Comparison of ENCODE assay signal across 30 mouse cellular contexts in the genomic region with DNA sequence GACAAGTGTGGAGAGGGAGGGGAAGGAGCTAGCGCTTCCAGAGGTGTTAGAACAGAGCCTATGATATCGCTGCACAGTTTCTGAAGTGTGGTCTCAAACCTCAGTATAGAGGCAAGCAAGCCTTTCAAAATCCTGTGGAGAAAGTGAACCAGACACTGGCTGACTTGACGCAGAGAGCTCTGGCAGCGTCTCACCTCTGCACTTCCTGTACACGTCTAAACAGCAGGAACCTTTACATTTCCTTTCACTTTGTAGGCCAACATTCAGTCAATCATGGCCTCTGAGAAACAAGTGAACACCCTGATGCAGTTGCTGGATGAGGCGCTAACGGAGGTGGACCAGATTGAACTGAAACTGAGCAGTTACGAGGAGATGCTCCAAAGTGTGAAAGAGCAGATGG. TPM values are rescaled to one million over a fixed set of nuclear protein-coding genes. Genes with fewer than 3 reads are reported as not detected.
DNase-seq lines count a peak whose midpoint lies in the region; ATAC-seq and TF ChIP-seq lines count a peak whose summit lies in the region.
"Had no signal": no experiment of that assay in that cellular context is flagged by ENCODE, and none has a peak within 500 bp of the region (broad histone marks: within the 10 kb centered on the region; RNA-seq: fewer than 3 reads in every experiment).

No protein-coding gene starts in this region.

- peak; percentile 13 for DNase-seq in thymus, postnatal 25 days
- no peak for DNase-seq in thymus, adult 2 months
- peak; percentile 27 for DNase-seq in naive thymus-derived CD4-positive, alpha-beta T cell, adult 2 months (ENCODE audit: low read depth)
- no peak for DNase-seq in forebrain, embryonic 10.5 days (ENCODE audit: extremely low spot score, low spot score)
- DNase-seq: adrenal gland, adult 2 months; adrenal gland, postnatal 14 days; B cell, adult 2 months; cerebellum, adult 11 months; cerebellum, adult 2 months; cerebellum, adult 9-11 months; cerebellum, postnatal 25 days; gastrocnemius, postnatal 25 days; heart, adult 18-20 months; heart, postnatal 10 days; heart, postnatal 36 days had no signal

- no peak overlapping the region for H3K27ac ChIP-seq in thymus, adult 2 months (ENCODE audit: control insufficient read depth, insufficient read depth, low read length)
- no peak overlapping the region for H3K27ac ChIP-seq in forebrain, embryonic 10.5 days
- H3K27ac ChIP-seq: embryonic facial prominence, embryonic 12.5 days; embryonic facial prominence, embryonic 15.5 days; forebrain, embryonic 12.5 days; forebrain, embryonic 15.5 days; heart, embryonic 15.5 days; hindbrain, embryonic 10.5 days; hindbrain, embryonic 13.5 days had no signal

- no peaks in the 10 kb centered on the region for H3K9me3 ChIP-seq in forebrain, embryonic 10.5 days
- H3K9me3 ChIP-seq: embryonic facial prominence, embryonic 12.5 days; embryonic facial prominence, embryonic 15.5 days; forebrain, embryonic 12.5 days; forebrain, embryonic 15.5 days; G1E; heart, embryonic 12.5 days; heart, embryonic 15.5 days; hindbrain, embryonic 10.5 days; hindbrain, embryonic 13.5 days had no signal

- H3K4me3 ChIP-seq in thymus, adult 2 months (ENCODE audit: control insufficient read depth, insufficient read depth, low read length): no peak overlapping the region
- no peak overlapping the region for H3K4me3 ChIP-seq in forebrain, embryonic 10.5 days
- H3K4me3 ChIP-seq: embryonic facial prominence, embryonic 12.5 days; embryonic facial prominence, embryonic 15.5 days; forebrain, embryonic 12.5 days; forebrain, embryonic 15.5 days; heart, embryonic 12.5 days; heart, embryonic 15.5 days; hindbrain, embryonic 10.5 days; hindbrain, embryonic 13.5 days had no signal

- peaks cover 45% of the 10 kb centered on the region for H3K36me3 ChIP-seq in thymus, adult 2 months (ENCODE audit: control insufficient read depth, insufficient read depth, low read length)
- H3K36me3 ChIP-seq in forebrain, embryonic 10.5 days (replicated peaks): peaks cover 65% of the 10 kb centered on the region

- peak; percentile 53 for ATAC-seq in CD4-positive, CD25-positive, alpha-beta regulatory T cell, adult 4 months
- ATAC-seq in inflammation-experienced regulatory T-cells, adult 6 months: no peak
- ATAC-seq: forebrain, embryonic 15.5 days; hindbrain, embryonic 16.5 days; Patski had no signal

- H3K4me1 ChIP-seq in thymus, adult 2 months (replicated peaks; ENCODE audit: control insufficient read depth, insufficient read depth, low read length): no peaks in the 10 kb centered on the region
- no peaks in the 10 kb centered on the region for H3K4me1 ChIP-seq in forebrain, embryonic 10.5 days
- H3K4me1 ChIP-seq: embryonic facial prominence, embryonic 12.5 days; embryonic facial prominence, embryonic 15.5 days; forebrain, embryonic 12.5 days; forebrain, embryonic 15.5 days; heart, embryonic 12.5 days; heart, embryonic 15.5 days; hindbrain, embryonic 10.5 days; hindbrain, embryonic 13.5 days had no signal

- no peaks in the 10 kb centered on the region for H3K27me3 ChIP-seq in thymus, adult 2 months (ENCODE audit: control insufficient read depth, insufficient read depth, low read length)
- H3K27me3 ChIP-seq in forebrain, embryonic 10.5 days (ENCODE audit: poor library complexity, severe bottlenecking): no peaks in the 10 kb centered on the region
- H3K27me3 ChIP-seq: CH12.LX; embryonic facial prominence, embryonic 12.5 days; embryonic facial prominence, embryonic 15.5 days; forebrain, embryonic 12.5 days; forebrain, embryonic 15.5 days; heart, embryonic 12.5 days; heart, embryonic 15.5 days; hindbrain, embryonic 13.5 days; Patski had no signal

- TF ChIP-seq CTCF in thymus, adult 2 months (IDR thresholded peaks at IDR 0.05; ENCODE audit: borderline replicate concordance, control insufficient read depth, extremely low read depth, insufficient read depth, low read length, poor library complexity): no peak

- WGBS in thymus, adult 2 months: 87% methylated on average over 8 of the region's 8 CpGs
- 94% methylated on average over 8 of the region's 8 CpGs for WGBS in forebrain, embryonic 10.5 days

- TF ChIP-seq POLR2A in thymus, adult 2 months (IDR thresholded peaks at IDR 0.05; ENCODE audit: control insufficient read depth, extremely low read depth, insufficient read depth, low read length, poor library complexity): no peak

RNA-seq across cellular contexts. Expression of a gene that starts 14.1 kb away (rescaled TPM):
- 21.4 and 27.2 TPM in 2 replicates for polyA plus RNA-seq in thymus, adult 2 months (2012; rRNA removed)
- 10 to 100 TPM; 51.5 to 88.9 TPM for polyA plus RNA-seq in CD4-positive, CD25-positive, alpha-beta regulatory T cell, adult 4 months (2017; shearing (Covaris generic))
- polyA plus RNA-seq in forebrain, embryonic 10.5 days (2016; fragmentation: Nextera tagmentation; extraction: Ambion mirVana): 45.6 and 46.8 TPM in 2 replicates
- polyA plus RNA-seq in inflammation-experienced regulatory T-cells, adult 6 months (2017; shearing (Covaris generic)): 10 to 100 TPM; 38.6 to 77.1 (median 52.5) TPM

RNA-seq across cellular contexts. Expression of a gene that starts 45.3 kb away (rescaled TPM):
- 2.7 and 3.6 TPM in 2 replicates for polyA plus RNA-seq in thymus, adult 2 months (2012; rRNA removed)
- polyA plus RNA-seq in CD4-positive, CD25-positive, alpha-beta regulatory T cell, adult 4 months (2017; shearing (Covaris generic)): 1 to 10 TPM; 5.0 TPM
- 10.8 and 12.2 TPM in 2 replicates for polyA plus RNA-seq in forebrain, embryonic 10.5 days (2016; fragmentation: Nextera tagmentation; extraction: Ambion mirVana)
- polyA plus RNA-seq in inflammation-experienced regulatory T-cells, adult 6 months (2017; shearing (Covaris generic)): 1 to 10 TPM; 5.3 to 7.1 (median 6.7) TPM

RNA-seq across cellular contexts. Expression of a gene that starts 59.4 kb away (rescaled TPM):
- polyA plus RNA-seq in thymus, adult 2 months (2012; rRNA removed): not detected in 2 replicates
- polyA plus RNA-seq in CD4-positive, CD25-positive, alpha-beta regulatory T cell, adult 4 months (2017; shearing (Covaris generic)): not detected
- not detected in 2 replicates for polyA plus RNA-seq in forebrain, embryonic 10.5 days (2016; fragmentation: Nextera tagmentation; extraction: Ambion mirVana)
- not detected for polyA plus RNA-seq in inflammation-experienced regulatory T-cells, adult 6 months (2017; shearing (Covaris generic))
- polyA plus RNA-seq: adrenal gland, adult 2 months; embryonic facial prominence, embryonic 15.5 days; forebrain, embryonic 12.5 days; forebrain, embryonic 15.5 days; G1E; gonadal fat pad, adult 2 months; heart, embryonic 12.5 days; heart, embryonic 15.5 days; Patski had no signal

Comparison
In these comparisons a context has a peak if more than half of its experiments do, and no peak if none do; other contexts are left out.
1. DNase-seq: peak in thymus, postnatal 25 days (single experiment) and naive thymus-derived CD4-positive, alpha-beta T cell, adult 2 months (single experiment); none in thymus, adult 2 months (single experiment) and forebrain, embryonic 10.5 days (single experiment).